Mouse (Mus musculus): Measurements from ENCODE around the gene Cacnb4. TPM values are rescaled to one million over a fixed set of nuclear protein-coding genes. Genes with fewer than 3 reads are reported as not detected.
A peak's percentile ranks its signal among the peaks of the same experiment; 100 is the strongest.

The Cacnb4 gene
- polyA plus RNA-seq (2012; ENCODE audit: insufficient read depth, insufficient read length, missing spikeins), result 0.07 TPM in 1 of 2 replicates, not detected in the other

DNA sequence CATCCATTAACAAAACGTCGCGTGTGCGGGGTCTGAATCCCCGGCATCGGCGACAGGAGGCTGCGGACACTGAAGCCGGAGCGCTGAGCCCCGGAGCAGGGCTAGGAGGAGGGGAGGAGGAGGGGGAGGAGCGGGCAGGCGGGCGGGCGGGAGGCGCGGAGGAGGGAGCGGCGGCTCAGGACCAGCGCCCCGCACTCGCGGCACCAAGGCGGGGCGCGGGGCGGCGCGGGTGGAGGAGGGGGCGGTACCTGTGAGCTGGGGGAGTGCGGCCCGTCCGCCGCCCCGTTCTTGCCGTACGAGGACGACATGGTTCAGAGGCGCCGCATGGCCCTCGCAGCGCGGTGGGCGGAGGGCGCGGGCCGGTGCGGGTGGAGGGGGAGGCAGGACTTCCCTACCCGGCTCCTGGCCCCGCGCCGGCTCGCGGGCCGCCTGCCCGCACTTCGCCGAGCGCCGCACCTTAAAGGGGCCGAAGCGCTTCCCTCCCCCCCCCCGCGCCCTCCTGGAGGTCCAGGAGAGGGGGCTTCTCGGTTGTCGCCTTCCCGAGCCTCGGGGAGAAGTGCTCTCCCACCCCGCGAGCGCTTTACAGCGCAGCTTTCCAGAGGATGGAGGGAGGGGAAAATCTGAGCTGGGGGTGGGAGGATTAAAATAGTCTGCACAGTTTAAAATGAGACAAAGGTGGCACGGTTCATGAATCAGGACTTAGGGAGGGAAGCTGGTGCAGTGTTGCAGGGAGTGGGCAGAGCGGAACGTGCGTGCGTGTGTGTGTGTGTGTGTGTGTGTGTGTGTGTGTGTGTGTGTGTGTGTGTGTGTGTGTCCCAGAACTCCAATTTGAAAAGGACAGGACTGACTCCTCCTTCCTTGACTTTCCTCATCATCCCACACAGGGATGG is at the start of gene Cacnb4:
Cacnb4 (minus strand) TSS at position 809 of the 890 bp plus-strand sequence.
- TF ChIP-seq CTCF (IDR thresholded peaks at IDR 0.05; ENCODE audit: low read depth, low read length) (no peak), POLR2A (IDR thresholded peaks at IDR 0.05; ENCODE audit: borderline replicate concordance, low read depth, low read length) (no peak)
- no peak within 1 kb of the TSS for H3K27ac ChIP-seq (ENCODE audit: insufficient read depth, low read depth, low read length)
- peaks cover 3% of the 10 kb centered on the region; the same call in 1 of the 2 replicates for H3K4me1 ChIP-seq (ENCODE audit: control insufficient read depth, insufficient read depth, low read length)
- peak within 1 kb of the TSS; percentile 57 for H3K4me3 ChIP-seq (ENCODE audit: insufficient read depth, low read length)

GRCm38 (mm10) chr2:52720231-52721025 is 43.8 kb upstream of the Cacnb4 start:
- Histone ChIP-seq H3K4me1 (ENCODE audit: control insufficient read depth, insufficient read depth, low read length) (peaks cover under 1% of the 10 kb centered on the region; the same call in 1 of the 2 replicates), H3K27ac (ENCODE audit: insufficient read depth, low read depth, low read length) (no peak overlapping the region), H3K4me3 (ENCODE audit: insufficient read depth, low read length) (no peak overlapping the region)
- TF ChIP-seq CTCF (IDR thresholded peaks at IDR 0.05; ENCODE audit: low read depth, low read length) (no peak), POLR2A (IDR thresholded peaks at IDR 0.05; ENCODE audit: borderline replicate concordance, low read depth, low read length) (no peak)

DNA sequence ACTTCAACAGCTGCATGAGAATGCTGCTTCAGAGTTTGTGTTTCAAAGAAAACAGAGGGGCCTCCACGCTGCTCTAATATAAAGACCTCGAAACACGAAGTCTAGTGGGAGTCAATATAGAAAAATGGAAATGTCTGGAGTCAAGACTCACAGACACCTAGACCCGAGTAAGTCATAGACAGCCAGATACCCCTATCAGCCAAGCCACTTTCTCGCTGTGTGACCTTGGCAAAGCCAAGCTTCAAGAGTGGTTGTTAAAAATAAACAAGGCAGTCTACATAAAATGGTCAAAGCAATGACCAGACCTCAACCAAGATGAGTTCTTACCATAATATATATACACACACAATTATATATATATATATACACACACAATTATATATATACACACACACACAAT is 40.4 kb upstream of the Cacnb4 start:
- Histone ChIP-seq H3K4me1 (ENCODE audit: control insufficient read depth, insufficient read depth, low read length) (no peaks in the 10 kb centered on the region), H3K4me3 (ENCODE audit: insufficient read depth, low read length) (no peak overlapping the region), H3K27ac (ENCODE audit: insufficient read depth, low read depth, low read length) (no peak overlapping the region)
- TF ChIP-seq CTCF (IDR thresholded peaks at IDR 0.05; ENCODE audit: low read depth, low read length) (no peak), POLR2A (IDR thresholded peaks at IDR 0.05; ENCODE audit: borderline replicate concordance, low read depth, low read length) (no peak)

DNA sequence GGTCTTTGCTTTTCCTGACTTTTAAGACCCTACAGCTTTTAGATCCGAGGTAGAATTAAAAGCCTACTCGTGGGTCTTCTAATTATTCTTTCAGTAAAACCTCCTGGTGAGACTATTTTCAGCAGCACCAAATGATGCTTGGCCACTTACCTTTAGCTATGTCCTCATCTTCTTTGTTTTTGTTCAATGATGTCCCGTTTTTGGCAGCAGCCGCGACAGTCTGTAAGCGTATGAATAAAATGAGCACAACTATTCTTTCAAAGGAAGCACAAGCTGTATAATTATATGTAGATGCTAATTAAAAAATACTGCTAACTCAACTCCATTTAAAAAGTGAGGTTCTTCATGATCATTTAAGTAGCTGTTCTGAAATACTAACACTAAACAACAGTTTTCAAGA is 38.9 kb upstream of the Cacnb4 start:
- Histone ChIP-seq H3K4me1 (ENCODE audit: control insufficient read depth, insufficient read depth, low read length) (no peaks in the 10 kb centered on the region), H3K27ac (ENCODE audit: insufficient read depth, low read depth, low read length) (no peak overlapping the region), H3K4me3 (ENCODE audit: insufficient read depth, low read length) (no peak overlapping the region)
- TF ChIP-seq CTCF (IDR thresholded peaks at IDR 0.05; ENCODE audit: low read depth, low read length), result no peak
- TF ChIP-seq POLR2A (IDR thresholded peaks at IDR 0.05; ENCODE audit: borderline replicate concordance, low read depth, low read length), result no peak

GRCm38 (mm10) chr2:52714111-52714510 is 37.5 kb upstream of the Cacnb4 start:
- H3K4me1 ChIP-seq (ENCODE audit: control insufficient read depth, insufficient read depth, low read length), result no peaks in the 10 kb centered on the region
- H3K4me3 ChIP-seq (ENCODE audit: insufficient read depth, low read length), result no peak overlapping the region
- no peak for TF ChIP-seq CTCF (IDR thresholded peaks at IDR 0.05; ENCODE audit: low read depth, low read length)
- TF ChIP-seq POLR2A (IDR thresholded peaks at IDR 0.05; ENCODE audit: borderline replicate concordance, low read depth, low read length), result no peak
- H3K27ac ChIP-seq (ENCODE audit: insufficient read depth, low read depth, low read length), result no peak overlapping the region

DNA sequence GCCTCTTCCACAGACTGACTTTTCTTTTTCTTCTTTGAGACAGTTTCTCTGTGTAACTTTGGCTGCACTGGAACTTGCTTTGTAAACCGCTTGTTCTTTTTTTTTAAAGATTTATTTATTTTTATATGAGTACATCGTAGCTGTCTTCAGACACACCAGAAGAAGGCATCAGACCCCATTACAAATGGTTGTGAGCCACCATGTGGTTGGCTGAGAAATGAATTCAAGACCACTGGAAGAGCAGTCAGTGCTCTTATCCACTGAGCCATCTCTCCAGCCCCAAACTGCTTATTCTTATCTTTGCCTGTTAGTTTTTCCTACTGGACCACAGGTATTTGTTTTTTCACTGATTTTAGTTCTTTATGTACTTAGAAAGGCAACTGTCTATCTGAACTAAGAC is 34.2 kb upstream of the Cacnb4 start:
- H3K4me1 ChIP-seq (ENCODE audit: control insufficient read depth, insufficient read depth, low read length), result no peaks in the 10 kb centered on the region
- no peak overlapping the region for H3K27ac ChIP-seq (ENCODE audit: insufficient read depth, low read depth, low read length)
- TF ChIP-seq CTCF (IDR thresholded peaks at IDR 0.05; ENCODE audit: low read depth, low read length) (no peak), POLR2A (IDR thresholded peaks at IDR 0.05; ENCODE audit: borderline replicate concordance, low read depth, low read length) (no peak)
- H3K4me3 ChIP-seq (ENCODE audit: insufficient read depth, low read length), result no peak overlapping the region

- no peak overlapping the region for H3K27ac ChIP-seq (ENCODE audit: insufficient read depth, low read depth, low read length)
- TF ChIP-seq POLR2A (IDR thresholded peaks at IDR 0.05; ENCODE audit: borderline replicate concordance, low read depth, low read length), result no peak
Observed at GRCm38 (mm10) chr2:52709417-52709816, 32.8 kb upstream of the Cacnb4 start.

DNA sequence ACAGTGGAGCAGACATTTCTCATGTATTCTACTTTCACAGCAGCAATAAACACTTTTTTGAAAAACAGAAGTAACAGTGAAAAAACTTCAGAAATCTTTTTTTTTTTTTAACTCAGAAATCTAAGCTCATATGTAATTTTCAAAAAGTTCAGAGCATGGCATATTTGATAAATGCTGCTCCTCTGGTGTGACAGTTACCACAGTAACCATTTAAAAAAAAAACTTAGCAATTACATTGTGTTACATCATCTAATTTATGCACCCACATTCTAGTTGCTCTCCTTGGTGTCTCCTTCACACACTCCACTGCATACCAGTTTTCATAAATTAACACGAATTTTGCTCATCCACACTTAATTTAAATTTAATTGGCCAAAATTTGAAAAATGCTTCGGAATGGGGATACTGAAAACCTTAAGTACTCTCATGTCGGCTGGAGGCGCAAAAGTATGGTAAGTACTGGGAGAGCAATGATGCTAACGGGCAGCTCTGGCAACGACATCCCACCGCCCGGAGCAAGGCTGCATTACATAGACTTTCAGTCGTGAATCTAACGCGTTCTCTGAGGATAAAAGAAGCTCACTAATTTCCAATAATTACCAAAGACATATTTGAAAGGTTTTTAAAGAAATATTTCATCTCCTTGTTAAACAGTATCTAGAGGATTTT is 24.9 kb upstream of the Cacnb4 start:
- H3K27ac ChIP-seq (ENCODE audit: insufficient read depth, low read depth, low read length), result no peak overlapping the region
- H3K4me3 ChIP-seq (ENCODE audit: insufficient read depth, low read length), result no peak overlapping the region
- no peaks in the 10 kb centered on the region for H3K4me1 ChIP-seq (ENCODE audit: control insufficient read depth, insufficient read depth, low read length)
- TF ChIP-seq CTCF (IDR thresholded peaks at IDR 0.05; ENCODE audit: low read depth, low read length) (no peak), POLR2A (IDR thresholded peaks at IDR 0.05; ENCODE audit: borderline replicate concordance, low read depth, low read length) (no peak)

More at GRCm38 (mm10) chr2:52709417-52709816, 32.8 kb upstream of the Cacnb4 start:
- Histone ChIP-seq H3K4me3 (ENCODE audit: insufficient read depth, low read length) (no peak overlapping the region), H3K4me1 (ENCODE audit: control insufficient read depth, insufficient read depth, low read length) (no peaks in the 10 kb centered on the region)

DNA sequence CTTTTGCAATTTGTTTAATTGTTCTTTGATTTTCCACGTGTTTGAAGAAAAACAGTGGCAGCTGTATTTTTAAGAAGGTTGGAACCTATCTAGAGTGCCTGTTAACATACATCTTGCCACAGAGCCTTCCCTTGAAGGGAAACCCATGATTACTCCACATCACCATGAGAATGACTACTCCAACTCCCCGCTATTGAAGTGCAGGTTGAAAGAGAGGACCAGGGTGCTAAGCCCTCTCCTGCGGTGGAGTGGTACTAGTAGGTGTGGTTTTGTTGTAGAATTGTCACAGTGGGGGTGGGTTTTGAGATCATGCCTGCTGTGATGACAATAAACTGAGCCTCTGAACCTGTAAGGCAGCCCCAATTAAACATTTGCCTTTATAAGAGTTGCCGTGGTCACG is 23.7 kb upstream of the Cacnb4 start:
- H3K4me3 ChIP-seq (ENCODE audit: insufficient read depth, low read length), result no peak overlapping the region
- no peak for TF ChIP-seq CTCF (IDR thresholded peaks at IDR 0.05; ENCODE audit: low read depth, low read length)
- TF ChIP-seq POLR2A (IDR thresholded peaks at IDR 0.05; ENCODE audit: borderline replicate concordance, low read depth, low read length), result no peak
- H3K4me1 ChIP-seq (ENCODE audit: control insufficient read depth, insufficient read depth, low read length), result no peaks in the 10 kb centered on the region
- H3K27ac ChIP-seq (ENCODE audit: insufficient read depth, low read depth, low read length), result no peak overlapping the region

Data from bone marrow macrophage, adult 2 months (primary cell).